Comparison of ENCODE assay signal across 8 mouse cellular contexts in genomic region chr11:98787229-98787628, GRCm38 (mm10). TPM values are rescaled to one million over a fixed set of nuclear protein-coding genes. Genes with fewer than 3 reads are reported as not detected.
DNase-seq lines count a peak whose midpoint lies in the region; ATAC-seq and TF ChIP-seq lines count a peak whose summit lies in the region.

No protein-coding gene starts in this region.

- H3K4me3 ChIP-seq in forebrain, embryonic 10.5 days: peak overlapping the region; percentile 34; the same call in 1 of the 2 replicates
- H3K4me3 ChIP-seq in forebrain, embryonic 14.5 days (ENCODE audit: low read depth, low read length): no peak overlapping the region
- H3K4me3 ChIP-seq in left cerebral cortex, adult 2 months: no peak overlapping the region
- H3K4me3 ChIP-seq in hindbrain, postnatal 0 days (ENCODE audit: low read length): no peak overlapping the region
- no peak overlapping the region for H3K4me3 ChIP-seq in midbrain, postnatal 0 days (ENCODE audit: low read depth, low read length)
- H3K4me3 ChIP-seq in thymus, adult 2 months (ENCODE audit: control insufficient read depth, insufficient read depth, low read length): no peak overlapping the region

- no peaks in the 10 kb centered on the region for H3K9me3 ChIP-seq in forebrain, embryonic 10.5 days
- H3K9me3 ChIP-seq in forebrain, embryonic 14.5 days (replicated peaks; ENCODE audit: control insufficient read depth, low read length): no peaks in the 10 kb centered on the region
- H3K9me3 ChIP-seq in hindbrain, postnatal 0 days (ENCODE audit: low read length): no peaks in the 10 kb centered on the region
- no peaks in the 10 kb centered on the region for H3K9me3 ChIP-seq in midbrain, postnatal 0 days (ENCODE audit: low read length)

- no peak for ATAC-seq in forebrain, embryonic 14.5 days
- ATAC-seq in hindbrain, postnatal 0 days: no peak
- ATAC-seq in midbrain, postnatal 0 days (ENCODE audit: low FRiP score): no peak

- 0 out of 2 replicates have a peak overlapping the region, but pooled peaks have one; percentile 83 for H3K27ac ChIP-seq in forebrain, embryonic 10.5 days
- H3K27ac ChIP-seq in forebrain, embryonic 14.5 days (ENCODE audit: low read depth, low read length): no peak overlapping the region
- H3K27ac ChIP-seq in left cerebral cortex, adult 2 months: peak overlapping the region; percentile 100
- peak overlapping the region; percentile 87 for H3K27ac ChIP-seq in hindbrain, postnatal 0 days
- peak overlapping the region; percentile 83; the same call in 1 of the 2 replicates for H3K27ac ChIP-seq in midbrain, postnatal 0 days (ENCODE audit: low read depth, low read length)
- no peak overlapping the region for H3K27ac ChIP-seq in thymus, adult 2 months (ENCODE audit: control insufficient read depth, insufficient read depth, low read length)

- H3K4me1 ChIP-seq in forebrain, embryonic 10.5 days: peaks cover 74% of the 10 kb centered on the region
- peaks cover 33% of the 10 kb centered on the region for H3K4me1 ChIP-seq in forebrain, embryonic 14.5 days (ENCODE audit: control insufficient read depth, insufficient read depth, low read length)
- peaks cover 22% of the 10 kb centered on the region for H3K4me1 ChIP-seq in hindbrain, postnatal 0 days (ENCODE audit: insufficient read depth, low read length)
- H3K4me1 ChIP-seq in midbrain, postnatal 0 days (ENCODE audit: insufficient read depth, low read length): peaks cover 18% of the 10 kb centered on the region
- peaks cover 38% of the 10 kb centered on the region for H3K4me1 ChIP-seq in thymus, adult 2 months (replicated peaks; ENCODE audit: control insufficient read depth, insufficient read depth, low read length)

- no peak for DNase-seq in forebrain, embryonic 10.5 days (ENCODE audit: extremely low spot score, low spot score)
- no peak for DNase-seq in forebrain, embryonic 14.5 days (ENCODE audit: low spot score)
- no peak for DNase-seq in left cerebral cortex, adult 2 months (ENCODE audit: extremely low spot score in 1 of 2, low spot score in 2 of 2)
- DNase-seq in left cerebral cortex, adult 9 months (ENCODE audit: low spot score in 2 of 2): no peak
- DNase-seq in hindbrain, postnatal 0 days (ENCODE audit: low spot score): no peak
- no peak for DNase-seq in midbrain, postnatal 0 days (ENCODE audit: low spot score)
- DNase-seq in thymus, adult 2 months: no peak
- DNase-seq in lung, postnatal 25 days (ENCODE audit: low spot score): no peak

- WGBS in forebrain, embryonic 10.5 days: 34% methylated on average over 7 of the region's 7 CpGs
- 33% methylated on average over 7 of the region's 7 CpGs for WGBS in forebrain, embryonic 14.5 days
- 31% methylated on average over 7 of the region's 7 CpGs for WGBS in hindbrain, postnatal 0 days
- WGBS in midbrain, postnatal 0 days: 35% methylated on average over 7 of the region's 7 CpGs
- WGBS in thymus, adult 2 months: 50% methylated on average over 7 of the region's 7 CpGs

- H3K36me3 ChIP-seq in forebrain, embryonic 10.5 days (replicated peaks): no peaks in the 10 kb centered on the region
- H3K36me3 ChIP-seq in forebrain, embryonic 14.5 days (ENCODE audit: control insufficient read depth, insufficient read depth, low read length): no peaks in the 10 kb centered on the region
- no peaks in the 10 kb centered on the region for H3K36me3 ChIP-seq in hindbrain, postnatal 0 days (ENCODE audit: insufficient read depth, low read length)
- no peaks in the 10 kb centered on the region for H3K36me3 ChIP-seq in midbrain, postnatal 0 days (ENCODE audit: insufficient read depth, low read length)
- H3K36me3 ChIP-seq in thymus, adult 2 months (ENCODE audit: control insufficient read depth, insufficient read depth, low read length): no peaks in the 10 kb centered on the region

- intact Hi-C loops in left cerebral cortex, adult 2 months (cut with DNase I): loop anchor here (1.0 to 5.0 kb wide), 5 partner anchors 14 to 120 kb away; partner anchors contain the start of genes Cdc6 and Thra

- H3K9ac ChIP-seq in forebrain, embryonic 14.5 days (ENCODE audit: low read length): no peak overlapping the region
- no peak overlapping the region for H3K9ac ChIP-seq in hindbrain, postnatal 0 days (replicated peaks; ENCODE audit: low read length)
- no peak overlapping the region for H3K9ac ChIP-seq in midbrain, postnatal 0 days (replicated peaks; ENCODE audit: low read length, poor library complexity, severe bottlenecking)

- TF ChIP-seq CTCF in left cerebral cortex, adult 2 months (IDR thresholded peaks at IDR 0.05): no peak
- no peak for TF ChIP-seq CTCF in hindbrain, postnatal 0 days (IDR thresholded peaks at IDR 0.05; ENCODE audit: low read depth)
- no peak for TF ChIP-seq CTCF in midbrain, postnatal 0 days (IDR thresholded peaks at IDR 0.05)
- TF ChIP-seq CTCF in thymus, adult 2 months (IDR thresholded peaks at IDR 0.05; ENCODE audit: borderline replicate concordance, control insufficient read depth, extremely low read depth, insufficient read depth, low read length, poor library complexity): no peak; the same call in 1 of the 2 replicates

- peaks cover 20% of the 10 kb centered on the region for H3K27me3 ChIP-seq in forebrain, embryonic 10.5 days (ENCODE audit: poor library complexity, severe bottlenecking)
- H3K27me3 ChIP-seq in forebrain, embryonic 14.5 days (replicated peaks; ENCODE audit: control insufficient read depth, insufficient read depth, low read length): no peaks in the 10 kb centered on the region
- no peaks in the 10 kb centered on the region for H3K27me3 ChIP-seq in hindbrain, postnatal 0 days (ENCODE audit: insufficient read depth, low read length)
- no peaks in the 10 kb centered on the region for H3K27me3 ChIP-seq in midbrain, postnatal 0 days (ENCODE audit: insufficient read depth, low read length)
- no peaks in the 10 kb centered on the region for H3K27me3 ChIP-seq in thymus, adult 2 months (ENCODE audit: control insufficient read depth, insufficient read depth, low read length)

- no peak overlapping the region for H3K4me2 ChIP-seq in forebrain, embryonic 14.5 days (ENCODE audit: low read length)
- no peak overlapping the region for H3K4me2 ChIP-seq in hindbrain, postnatal 0 days (ENCODE audit: low read depth, low read length)
- no peak overlapping the region for H3K4me2 ChIP-seq in midbrain, postnatal 0 days (ENCODE audit: low read depth, low read length, poor library complexity, severe bottlenecking)

- TF ChIP-seq POLR2A in thymus, adult 2 months (IDR thresholded peaks at IDR 0.05; ENCODE audit: control insufficient read depth, extremely low read depth, insufficient read depth, low read length, poor library complexity): no peak

RNA-seq across cellular contexts. Expression of gene Msl1, which starts 8.1 kb away (rescaled TPM):
- 22.9 and 24.1 TPM in 2 replicates for polyA plus RNA-seq in forebrain, embryonic 10.5 days (2016; fragmentation: Nextera tagmentation; extraction: Ambion mirVana)
- polyA plus RNA-seq in forebrain, embryonic 14.5 days (2014; fragmentation: Nextera tagmentation; extraction: Ambion mirVana): 19.3 and 20.5 TPM in 2 replicates
- total RNA-seq in left cerebral cortex, adult 2 months (2021): 100 to 1,000 TPM; 178 to 192 TPM
- 77.7 and 94.3 TPM in 2 replicates for total RNA-seq in hindbrain, postnatal 0 days (2014; rRNA removed)
- 25.0 and 25.4 TPM in 2 replicates for polyA plus RNA-seq in hindbrain, postnatal 0 days (2015; fragmentation: Nextera tagmentation; extraction: Ambion mirVana)
- total RNA-seq in midbrain, postnatal 0 days (2014; rRNA removed): 88.3 and 107 TPM in 2 replicates
- 22.3 and 25.8 TPM in 2 replicates for polyA plus RNA-seq in midbrain, postnatal 0 days (2015; fragmentation: Nextera tagmentation; extraction: Ambion mirVana)
- polyA plus RNA-seq in thymus, adult 2 months (2012; rRNA removed): 50.3 and 66.0 TPM in 2 replicates

RNA-seq across cellular contexts. Expression of gene Nr1d1, which starts 12.1 kb away (rescaled TPM):
- polyA plus RNA-seq in forebrain, embryonic 10.5 days (2016; fragmentation: Nextera tagmentation; extraction: Ambion mirVana): 1.5 TPM in 2 replicates
- 2.2 and 3.1 TPM in 2 replicates for polyA plus RNA-seq in forebrain, embryonic 14.5 days (2014; fragmentation: Nextera tagmentation; extraction: Ambion mirVana)
- total RNA-seq in left cerebral cortex, adult 2 months (2021): 100 to 1,000 TPM in 1 of 2 experiments, 10 to 100 TPM in 1; 91.9 to 153 TPM
- 7.5 and 8.6 TPM in 2 replicates for total RNA-seq in hindbrain, postnatal 0 days (2014; rRNA removed)
- polyA plus RNA-seq in hindbrain, postnatal 0 days (2015; fragmentation: Nextera tagmentation; extraction: Ambion mirVana): 10.2 and 13.5 TPM in 2 replicates
- total RNA-seq in midbrain, postnatal 0 days (2014; rRNA removed): 7.1 and 11.0 TPM in 2 replicates
- polyA plus RNA-seq in midbrain, postnatal 0 days (2015; fragmentation: Nextera tagmentation; extraction: Ambion mirVana): 12.3 and 14.3 TPM in 2 replicates
- 34.4 and 37.7 TPM in 2 replicates for polyA plus RNA-seq in thymus, adult 2 months (2012; rRNA removed)

RNA-seq across cellular contexts. Expression of gene Casc3, which starts 17.5 kb away (rescaled TPM):
- polyA plus RNA-seq in forebrain, embryonic 10.5 days (2016; fragmentation: Nextera tagmentation; extraction: Ambion mirVana): 45.7 and 49.7 TPM in 2 replicates
- polyA plus RNA-seq in forebrain, embryonic 14.5 days (2014; fragmentation: Nextera tagmentation; extraction: Ambion mirVana): 41.0 and 45.0 TPM in 2 replicates
- total RNA-seq in left cerebral cortex, adult 2 months (2021): 10 to 100 TPM; 53.0 to 57.6 TPM
- 24.4 and 74.0 TPM in 2 replicates for total RNA-seq in hindbrain, postnatal 0 days (2014; rRNA removed)
- polyA plus RNA-seq in hindbrain, postnatal 0 days (2015; fragmentation: Nextera tagmentation; extraction: Ambion mirVana): 35.4 and 35.7 TPM in 2 replicates
- total RNA-seq in midbrain, postnatal 0 days (2014; rRNA removed): 29.4 and 32.2 TPM in 2 replicates
- 34.0 and 39.7 TPM in 2 replicates for polyA plus RNA-seq in midbrain, postnatal 0 days (2015; fragmentation: Nextera tagmentation; extraction: Ambion mirVana)
- polyA plus RNA-seq in thymus, adult 2 months (2012; rRNA removed): 66.5 and 72.2 TPM in 2 replicates

RNA-seq across cellular contexts. Expression of gene Thra, which starts 46.8 kb away (rescaled TPM):
- 9.5 and 10.9 TPM in 2 replicates for polyA plus RNA-seq in forebrain, embryonic 10.5 days (2016; fragmentation: Nextera tagmentation; extraction: Ambion mirVana)
- 164 and 199 TPM in 2 replicates for polyA plus RNA-seq in forebrain, embryonic 14.5 days (2014; fragmentation: Nextera tagmentation; extraction: Ambion mirVana)
- 100 to 1,000 TPM; 730 to 768 TPM for total RNA-seq in left cerebral cortex, adult 2 months (2021)
- 725 and 812 TPM in 2 replicates for total RNA-seq in hindbrain, postnatal 0 days (2014; rRNA removed)
- polyA plus RNA-seq in hindbrain, postnatal 0 days (2015; fragmentation: Nextera tagmentation; extraction: Ambion mirVana): 160 TPM in 2 replicates
- 774 and 843 TPM in 2 replicates for total RNA-seq in midbrain, postnatal 0 days (2014; rRNA removed)
- 165 and 182 TPM in 2 replicates for polyA plus RNA-seq in midbrain, postnatal 0 days (2015; fragmentation: Nextera tagmentation; extraction: Ambion mirVana)
- 36.8 and 41.5 TPM in 2 replicates for polyA plus RNA-seq in thymus, adult 2 months (2012; rRNA removed)

RNA-seq across cellular contexts. Expression of gene Rapgefl1, which starts 49.4 kb away (rescaled TPM):
- 1.00 and 1.2 TPM in 2 replicates for polyA plus RNA-seq in forebrain, embryonic 10.5 days (2016; fragmentation: Nextera tagmentation; extraction: Ambion mirVana)
- 3.0 and 4.5 TPM in 2 replicates for polyA plus RNA-seq in forebrain, embryonic 14.5 days (2014; fragmentation: Nextera tagmentation; extraction: Ambion mirVana)
- 100 to 1,000 TPM; 144 to 153 TPM for total RNA-seq in left cerebral cortex, adult 2 months (2021)
- total RNA-seq in hindbrain, postnatal 0 days (2014; rRNA removed): 29.5 and 44.1 TPM in 2 replicates
- 11.0 TPM in 2 replicates for polyA plus RNA-seq in hindbrain, postnatal 0 days (2015; fragmentation: Nextera tagmentation; extraction: Ambion mirVana)
- 39.0 and 40.8 TPM in 2 replicates for total RNA-seq in midbrain, postnatal 0 days (2014; rRNA removed)
- 10.9 and 11.4 TPM in 2 replicates for polyA plus RNA-seq in midbrain, postnatal 0 days (2015; fragmentation: Nextera tagmentation; extraction: Ambion mirVana)
- 8.5 and 11.6 TPM in 2 replicates for polyA plus RNA-seq in thymus, adult 2 months (2012; rRNA removed)

Comparison
In these comparisons a context has a peak if more than half of its experiments do, and no peak if none do; other contexts are left out.
1. H3K27ac ChIP-seq: peak in forebrain, embryonic 10.5 days (single experiment), left cerebral cortex, adult 2 months (single experiment), hindbrain, postnatal 0 days (single experiment) and midbrain, postnatal 0 days (single experiment); none in forebrain, embryonic 14.5 days (single experiment) and thymus, adult 2 months (single experiment).